Comparison of ENCODE assay signal across 15 mouse cellular contexts in genomic region chr13:118629661-118630428, GRCm38 (mm10). TPM values are rescaled to one million over a fixed set of nuclear protein-coding genes. Genes with fewer than 3 reads are reported as not detected.
"Had no signal": no experiment of that assay in that cellular context is flagged by ENCODE, and none has a peak within 500 bp of the region (broad histone marks: within the 10 kb centered on the region; RNA-seq: fewer than 3 reads in every experiment).

No protein-coding gene starts in this region.

- H3K4me1 ChIP-seq: limb, embryonic 12.5 days; midbrain, embryonic 10.5 days; midbrain, embryonic 15.5 days; neural tube, embryonic 13.5 days had no signal

- H3K27ac ChIP-seq: kidney, postnatal 0 days; limb, embryonic 12.5 days; midbrain, embryonic 10.5 days; midbrain, embryonic 15.5 days; neural tube, embryonic 13.5 days had no signal

- H3K9ac ChIP-seq: limb, embryonic 12.5 days; midbrain, embryonic 15.5 days; neural tube, embryonic 13.5 days had no signal

- H3K36me3 ChIP-seq: limb, embryonic 12.5 days; midbrain, embryonic 10.5 days; midbrain, embryonic 15.5 days; neural tube, embryonic 13.5 days had no signal

- DNase-seq: kidney, adult 11 months; kidney, adult 9 months; kidney, postnatal 36 days; layer of hippocampus, adult 9-11 months; layer of hippocampus, postnatal 36 days; lung, postnatal 4 days; right cerebral cortex, postnatal 25 days; thymus, postnatal 4 days had no signal

- H3K4me2 ChIP-seq: limb, embryonic 12.5 days; midbrain, embryonic 15.5 days; neural tube, embryonic 13.5 days had no signal

- H3K9me3 ChIP-seq: limb, embryonic 12.5 days; midbrain, embryonic 10.5 days; midbrain, embryonic 15.5 days; neural tube, embryonic 13.5 days had no signal

- H3K4me3 ChIP-seq: limb, embryonic 12.5 days; midbrain, embryonic 10.5 days; midbrain, embryonic 15.5 days; neural tube, embryonic 13.5 days had no signal

- H3K27me3 ChIP-seq: limb, embryonic 12.5 days; midbrain, embryonic 15.5 days; neural tube, embryonic 13.5 days had no signal

- ATAC-seq: midbrain, embryonic 15.5 days had no signal

RNA-seq across cellular contexts. Expression of gene Fgf10, which starts 39.7 kb away (rescaled TPM):
- total RNA-seq: liver, adult 2 months; megakaryocyte, adult 5-6 weeks had no signal
- polyA plus RNA-seq: liver, adult 2 months had no signal
